Mouse (Mus musculus) small intestine, adult 2 months (tissue): ENCODE measurements around the gene Exoc8.

Source experiments
- CTCF ChIP-seq: fragments of 200-500 bp; IDR thresholded peaks from 2 replicates; pipeline ENCODE4 v1.5.1; 2012; ENCODE audit warnings: low read depth, mild to moderate bottlenecking, control low read depth, inconsistent platforms, low read length, moderate library complexity, mixed read lengths; ENCODE audit not compliant: insufficient replicate concordance, insufficient read length; ENCODE audit errors: extremely low read depth
- POLR2A ChIP-seq: fragments of 200-500 bp; IDR thresholded peaks from 2 replicates; pipeline ENCODE4 v1.6.1; 2012; ENCODE audit warnings: low read depth, mild to moderate bottlenecking, control low read depth, inconsistent platforms, low read length, moderate library complexity

DNA sequence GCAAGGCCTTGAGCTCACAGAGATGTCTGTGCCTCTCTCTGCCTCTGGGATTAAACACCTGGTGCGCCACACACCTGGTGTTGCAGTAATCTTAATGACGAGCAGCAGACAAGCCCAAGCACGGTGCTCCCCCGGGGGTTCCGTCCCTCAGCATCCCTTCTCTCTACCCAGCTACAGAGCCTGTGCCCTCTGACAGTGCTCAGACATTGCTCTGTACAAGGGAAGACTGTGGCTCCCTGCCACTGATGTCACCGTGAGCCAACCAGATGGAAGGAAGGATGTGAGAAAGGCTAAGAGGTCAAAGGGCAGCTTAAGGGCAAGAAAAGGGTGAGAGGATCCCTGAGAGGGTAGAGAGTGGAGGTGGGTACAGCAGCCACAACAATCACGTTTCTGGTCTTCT lies 46.9 kb upstream of the Exoc8 start:
- TF ChIP-seq POLR2A: no peak
- no peak for TF ChIP-seq CTCF
